Mouse (Mus musculus) kidney, postnatal 10 days (tissue): ENCODE results near the gene Fbxo46.
"Not testable (repeated sequence)": the region's sequence is repeated elsewhere in the genome, so short reads cannot be mapped to it uniquely, and the experiment has no call there.

Experiments
- DNase-seq: peaks from one replicate; pipeline ENCODE4 v3.0.0; 2021; ENCODE audit warnings: mixed read lengths

Gene Fbxo46

DNA sequence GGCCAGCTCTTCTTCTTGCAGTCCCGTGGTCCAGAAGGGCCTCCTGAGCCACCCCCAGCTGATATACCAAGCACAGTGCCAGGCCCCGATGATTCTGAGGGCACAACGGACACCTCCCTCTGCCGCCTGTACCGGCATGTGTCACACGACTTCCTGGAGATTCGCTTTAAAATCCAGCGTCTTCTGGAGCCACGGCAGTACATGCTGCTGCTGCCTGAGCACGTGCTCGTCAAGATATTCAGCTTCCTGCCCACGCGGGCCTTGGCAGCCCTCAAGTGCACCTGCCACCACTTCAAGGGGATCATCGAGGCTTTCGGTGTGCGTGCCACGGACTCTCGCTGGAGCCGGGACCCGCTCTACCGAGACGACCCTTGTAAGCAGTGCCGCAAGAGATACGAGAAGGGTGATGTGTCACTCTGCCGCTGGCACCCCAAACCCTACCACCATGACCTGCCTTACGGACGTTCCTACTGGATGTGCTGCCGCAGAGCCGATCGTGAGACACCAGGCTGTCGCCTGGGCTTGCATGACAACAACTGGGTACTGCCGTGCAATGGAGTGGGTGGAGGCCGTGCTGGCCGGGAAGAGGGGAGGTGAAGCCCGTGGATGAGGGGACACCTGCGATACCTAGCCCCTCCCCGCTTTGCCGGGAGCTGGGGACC lies 17.1 kb downstream of the Fbxo46 start:
- DNase-seq: no peak

DNA sequence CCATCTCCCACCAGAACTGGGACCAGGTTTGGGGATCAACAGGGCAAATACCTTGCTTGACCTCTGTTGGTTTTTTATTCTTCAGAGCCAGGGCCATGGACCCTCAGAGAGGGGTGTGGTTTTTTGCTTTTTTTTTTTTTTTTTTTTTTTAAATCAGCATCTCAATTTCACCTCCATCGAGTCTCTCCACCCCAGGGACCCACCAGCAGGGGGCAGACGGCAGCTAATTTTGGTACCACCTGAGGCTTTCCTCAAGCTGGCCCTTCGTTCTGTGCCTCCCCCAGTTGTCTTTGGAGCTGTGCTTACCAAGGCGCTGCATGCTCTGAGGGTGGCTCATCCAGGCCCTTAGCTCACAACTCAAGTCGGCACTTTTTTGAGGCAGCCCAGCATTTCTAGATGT lies 17.7 kb downstream of the Fbxo46 start:
- peak; percentile 83 for DNase-seq

GRCm38 (mm10) chr7:19146793-19147192 lies 27.1 kb downstream of the Fbxo46 start:
- no peak for DNase-seq

GRCm38 (mm10) chr7:19147497-19148045 lies 27.9 kb downstream of the Fbxo46 start:
- peak; percentile 50 for DNase-seq

GRCm38 (mm10) chr7:19148180-19148874 lies 28.7 kb downstream of the Fbxo46 start:
- DNase-seq: no peak

- peak; percentile 99 for DNase-seq
Observed at GRCm38 (mm10) chr7:19148875-19149541, 29.3 kb downstream of the Fbxo46 start, which contains the start of gene Qpctl. TSS of gene Qpctl (minus strand) at chr7:19149291.

DNA sequence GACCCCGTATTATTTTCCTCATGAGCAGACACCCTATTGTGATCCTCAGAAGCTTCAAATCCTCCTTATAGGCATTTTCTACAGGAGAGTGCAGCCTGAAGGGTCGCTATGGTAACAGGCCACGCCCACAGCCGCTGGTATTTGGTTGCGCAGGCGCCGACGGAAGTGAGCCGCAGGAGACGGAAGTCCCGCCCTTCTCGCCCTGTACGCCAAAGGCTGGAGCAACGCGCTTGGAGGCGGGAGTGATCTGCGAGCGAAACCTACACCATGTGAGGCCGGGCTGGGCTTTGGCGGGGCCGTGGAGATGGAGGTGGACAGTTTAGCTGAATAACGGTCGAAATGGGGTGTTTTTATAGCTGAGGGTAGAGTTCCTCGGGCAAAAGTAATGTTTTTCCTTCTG lies 30.0 kb downstream of the Fbxo46 start, which contains the start of gene Snrpd2:
Snrpd2 (plus strand) TSS at position 97 of the 400 bp plus-strand sequence.
- peak; percentile 100 for DNase-seq

- DNase-seq: not testable (repeated sequence)
Observed at GRCm38 (mm10) chr7:19151121-19151520, 31.5 kb downstream of the Fbxo46 start.

DNA sequence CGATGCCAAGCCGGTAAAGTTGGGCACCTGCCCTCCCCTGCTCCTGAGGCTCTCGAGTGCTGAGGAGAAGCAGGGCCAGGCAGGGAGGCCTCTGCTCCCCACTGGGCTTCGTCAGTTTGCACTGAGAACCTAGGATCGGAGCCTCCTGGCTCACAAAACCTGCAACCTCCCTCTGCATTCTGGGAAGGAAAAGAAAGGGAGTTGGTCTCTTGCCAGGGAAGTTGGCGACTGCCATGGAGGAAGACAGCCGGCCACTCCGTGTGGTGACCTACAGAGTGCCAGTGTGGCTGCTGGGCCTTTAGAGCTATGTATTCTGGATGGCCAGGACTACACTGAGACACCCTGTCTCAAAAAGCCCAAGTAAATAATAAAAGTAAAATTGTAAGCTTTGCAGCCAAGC lies 35.1 kb downstream of the Fbxo46 start:
- no peak for DNase-seq

DNA sequence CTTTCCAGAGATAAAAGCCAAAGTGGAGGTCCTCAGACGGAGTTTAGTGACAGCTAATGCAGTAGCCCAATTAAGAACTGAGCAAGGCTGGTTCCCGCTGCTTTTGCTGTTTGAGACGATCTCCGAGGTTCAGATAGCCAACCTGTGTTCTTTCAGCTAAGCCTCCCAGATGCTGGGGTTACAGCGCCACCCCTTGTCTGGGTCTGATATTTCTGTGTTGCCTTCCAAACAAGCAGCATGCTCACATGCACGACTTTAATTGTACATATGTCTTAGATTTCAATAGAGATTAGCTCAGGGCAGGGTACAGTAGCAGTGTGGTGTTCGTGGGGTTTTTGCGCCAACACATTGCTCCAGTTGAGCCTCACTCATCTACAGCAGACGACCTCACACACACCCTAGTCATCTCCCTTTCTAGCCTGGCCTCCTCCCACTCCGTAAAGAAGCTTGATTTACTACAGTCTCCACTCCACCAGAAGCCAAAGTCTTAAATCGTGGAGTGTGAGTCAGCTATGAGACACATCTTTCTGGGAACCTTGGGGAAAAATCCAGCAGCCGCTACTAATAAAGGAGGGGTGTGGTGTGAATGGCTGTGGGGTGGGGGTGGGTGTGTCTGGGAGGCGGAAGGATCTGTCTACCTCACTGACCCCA lies 36.3 kb downstream of the Fbxo46 start:
- DNase-seq: peak; percentile 44

GRCm38 (mm10) chr7:19157160-19157800 lies 37.6 kb downstream of the Fbxo46 start:
- peak; percentile 94 for DNase-seq

- DNase-seq: no peak
Observed at GRCm38 (mm10) chr7:19158601-19159000, 38.9 kb downstream of the Fbxo46 start.

GRCm38 (mm10) chr7:19159411-19159810 lies 39.8 kb downstream of the Fbxo46 start:
- no peak for DNase-seq

GRCm38 (mm10) chr7:19160115-19160514 lies 40.5 kb downstream of the Fbxo46 start:
- DNase-seq: peak; percentile 70

- DNase-seq: no peak
Observed at GRCm38 (mm10) chr7:19162928-19163327, 43.3 kb downstream of the Fbxo46 start.

GRCm38 (mm10) chr7:19163752-19164151 lies 44.1 kb downstream of the Fbxo46 start:
- DNase-seq: no peak

DNA sequence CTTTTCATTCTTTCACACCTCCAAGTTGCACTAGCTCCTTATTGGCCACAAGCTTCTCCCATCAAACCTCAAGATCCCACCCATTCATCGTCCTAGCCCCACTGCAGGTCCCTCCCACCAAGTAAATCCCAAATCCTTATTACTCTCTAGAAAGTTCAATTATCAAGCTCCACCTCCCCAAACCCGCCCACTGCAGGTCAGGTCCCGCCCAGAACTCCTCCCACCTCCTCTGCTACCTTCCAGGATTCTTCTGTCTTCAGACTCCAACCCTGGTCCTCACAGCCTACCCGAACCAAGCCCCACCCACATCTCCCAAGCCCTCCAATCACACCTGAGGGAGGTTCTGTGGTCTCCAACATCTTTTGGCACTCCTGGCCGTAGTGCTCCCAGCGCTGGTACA lies 44.5 kb downstream of the Fbxo46 start:
- peak; percentile 62 for DNase-seq

GRCm38 (mm10) chr7:19164978-19165377 lies 45.3 kb downstream of the Fbxo46 start:
- peak; percentile 41 for DNase-seq

GRCm38 (mm10) chr7:19165656-19166423 lies 46.2 kb downstream of the Fbxo46 start, which contains the start of gene Gipr:
TSS of gene Gipr (minus strand) at chr7:19166127.
- DNase-seq: peak; percentile 38

GRCm38 (mm10) chr7:19166990-19167389 lies 47.3 kb downstream of the Fbxo46 start:
- DNase-seq: no peak

DNA sequence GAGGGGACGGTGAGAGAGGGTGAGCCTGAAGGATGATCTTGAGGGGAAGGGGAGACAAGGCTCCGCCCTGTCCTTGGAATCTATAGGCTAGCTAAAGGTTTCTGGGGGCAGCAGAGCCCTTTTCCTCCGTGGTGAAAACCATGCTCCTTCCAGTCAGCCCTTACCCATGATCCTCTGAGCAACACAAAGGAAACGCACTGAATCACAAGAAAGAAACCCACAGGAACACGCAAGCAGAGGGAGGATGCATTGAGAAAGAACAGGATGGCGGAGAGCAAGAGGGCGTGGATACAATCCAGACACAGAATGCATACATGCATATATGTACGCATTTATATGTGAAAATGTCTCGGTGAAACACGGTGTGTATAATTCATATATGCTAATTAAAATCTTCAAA lies 49.8 kb downstream of the Fbxo46 start:
- no peak for DNase-seq
